Mouse (Mus musculus) layer of hippocampus, postnatal 25 days (tissue): ENCODE results near the gene Adsl. TPM values are rescaled to one million over a fixed set of nuclear protein-coding genes. Genes with fewer than 3 reads are reported as not detected.
"Not testable (repeated sequence)": the region's sequence is repeated elsewhere in the genome, so short reads cannot be mapped to it uniquely, and the experiment has no call there.

ENCODE experiments used
- DNase-seq, 2 experiments: peaks; one replicate each; pipeline ENCODE4 v3.0.0; 2022; ENCODE audit warnings: mixed read lengths in 2 of 2, low spot score in 1 of 2; ENCODE audit errors: extremely low spot score in 1 of 2
- total RNA-seq, 2 experiments: library from RNA; stranded (reverse); gene quantifications; 2 replicates each; pipeline ENCODE4 v1.2.3; 2021

Adsl gene
- total RNA-seq = 10 to 100 TPM; 28.2 to 29.7 TPM

GRCm38 (mm10) chr15:80948145-80949135 lies at the start of gene Adsl:
Gene Adsl, plus strand, starts transcription at chr15:80948490.
- peak; percentile 87 to 88 for DNase-seq

- no peak for DNase-seq
Observed at GRCm38 (mm10) chr15:80899806-80900205, 48.5 kb upstream of the Adsl start.

- DNase-seq = no peak
Observed at GRCm38 (mm10) chr15:80901806-80902513, 46.3 kb upstream of the Adsl start.

GRCm38 (mm10) chr15:80904776-80905175 lies 43.5 kb upstream of the Adsl start:
- DNase-seq = not testable (repeated sequence)

- DNase-seq = no peak
Observed at GRCm38 (mm10) chr15:80910183-80910582, 38.1 kb upstream of the Adsl start.

- no peak for DNase-seq
Observed at GRCm38 (mm10) chr15:80910790-80911531, 37.3 kb upstream of the Adsl start.

- DNase-seq = no peak
Observed at GRCm38 (mm10) chr15:80912175-80912574, 36.1 kb upstream of the Adsl start.

- DNase-seq = no peak
Observed at GRCm38 (mm10) chr15:80913803-80914202, 34.5 kb upstream of the Adsl start.

GRCm38 (mm10) chr15:80915850-80916249 lies 32.4 kb upstream of the Adsl start:
- no peak for DNase-seq

- no peak for DNase-seq
Observed at GRCm38 (mm10) chr15:80916621-80917020, 31.7 kb upstream of the Adsl start.

- DNase-seq = no peak
Observed at GRCm38 (mm10) chr15:80920346-80920745, 27.9 kb upstream of the Adsl start.

- DNase-seq = no peak
Observed at GRCm38 (mm10) chr15:80921781-80922180, 26.5 kb upstream of the Adsl start.

- no peak for DNase-seq
Observed at GRCm38 (mm10) chr15:80924211-80924610, 24.1 kb upstream of the Adsl start.

- no peak for DNase-seq
Observed at GRCm38 (mm10) chr15:80928811-80929355, 19.4 kb upstream of the Adsl start.

GRCm38 (mm10) chr15:80930048-80930571 lies 18.2 kb upstream of the Adsl start:
- DNase-seq = no peak

- DNase-seq = not testable (repeated sequence)
Observed at GRCm38 (mm10) chr15:80930676-80931320, 17.5 kb upstream of the Adsl start.

- DNase-seq = no peak
Observed at GRCm38 (mm10) chr15:80931345-80931960, 16.8 kb upstream of the Adsl start.

GRCm38 (mm10) chr15:80934841-80935240 lies 13.4 kb upstream of the Adsl start:
- DNase-seq = no peak

- DNase-seq = no peak
Observed at GRCm38 (mm10) chr15:80936686-80937085, 11.6 kb upstream of the Adsl start.
